Mouse (Mus musculus) embryo, embryonic 10 days (tissue): ENCODE results near the gene Dda1.
"Not testable (repeated sequence)": the region's sequence is repeated elsewhere in the genome, so short reads cannot be mapped to it uniquely, and the experiment has no call there.

Experiments used
- DNase-seq: peaks from one replicate; pipeline ENCODE4 v3.0.0-alpha.2; 2015; ENCODE audit warnings: low spot score

Gene Dda1

GRCm38 (mm10) chr8:71468916-71469315, at the start of gene Dda1:
Gene Dda1, plus strand, starts transcription at chr8:71469199.
- peak; percentile 99 for DNase-seq

- DNase-seq = no peak
Measured at GRCm38 (mm10) chr8:71422121-71422520, 46.9 kb upstream of the Dda1 start.

- DNase-seq = not testable (repeated sequence)
Measured at GRCm38 (mm10) chr8:71432935-71433334, 36.1 kb upstream of the Dda1 start.

- no peak for DNase-seq
Measured at GRCm38 (mm10) chr8:71437041-71437440, 32.0 kb upstream of the Dda1 start.

- DNase-seq = peak; percentile 76
Measured at GRCm38 (mm10) chr8:71441404-71441803, 27.6 kb upstream of the Dda1 start.

- DNase-seq = no peak
Measured at GRCm38 (mm10) chr8:71445096-71445495, 23.9 kb upstream of the Dda1 start.

GRCm38 (mm10) chr8:71451337-71451736, 17.7 kb upstream of the Dda1 start:
- no peak for DNase-seq

GRCm38 (mm10) chr8:71451777-71452176, 17.2 kb upstream of the Dda1 start:
- DNase-seq = no peak

- no peak for DNase-seq
Measured at GRCm38 (mm10) chr8:71452669-71453068, 16.3 kb upstream of the Dda1 start.

- no peak for DNase-seq
Measured at GRCm38 (mm10) chr8:71454668-71455067, 14.3 kb upstream of the Dda1 start.

GRCm38 (mm10) chr8:71456906-71457305, 12.1 kb upstream of the Dda1 start:
- DNase-seq = no peak

GRCm38 (mm10) chr8:71457659-71458270, 11.2 kb upstream of the Dda1 start:
- no peak for DNase-seq

- no peak for DNase-seq
Measured at GRCm38 (mm10) chr8:71460716-71461115, 8.3 kb upstream of the Dda1 start.

GRCm38 (mm10) chr8:71461152-71461840, 7.7 kb upstream of the Dda1 start:
- DNase-seq = no peak

- no peak for DNase-seq
Measured at GRCm38 (mm10) chr8:71462191-71462590, 6.8 kb upstream of the Dda1 start.

- DNase-seq = peak; percentile 35
Measured at GRCm38 (mm10) chr8:71462786-71463185, 6.2 kb upstream of the Dda1 start.

- DNase-seq = peak; percentile 99
Measured at GRCm38 (mm10) chr8:71463188-71464033, 5.6 kb upstream of the Dda1 start, which contains the start of gene Abhd8. Gene Abhd8, minus strand, starts transcription at chr8:71463655.

- DNase-seq = peak; percentile 99
Measured at GRCm38 (mm10) chr8:71464513-71465500, 4.2 kb upstream of the Dda1 start, which contains the start of gene Mrpl34. Gene Mrpl34, plus strand, starts transcription at chr8:71464959.

- no peak for DNase-seq
Measured at GRCm38 (mm10) chr8:71465733-71466132, 3.3 kb upstream of the Dda1 start.

- no peak for DNase-seq
Measured at GRCm38 (mm10) chr8:71466198-71466597, 2.8 kb upstream of the Dda1 start.

- no peak for DNase-seq
Measured at GRCm38 (mm10) chr8:71467201-71467600, 1.8 kb upstream of the Dda1 start.
